Mouse (Mus musculus): ENCODE results near the gene Csrp1.

Gene Csrp1

DNA sequence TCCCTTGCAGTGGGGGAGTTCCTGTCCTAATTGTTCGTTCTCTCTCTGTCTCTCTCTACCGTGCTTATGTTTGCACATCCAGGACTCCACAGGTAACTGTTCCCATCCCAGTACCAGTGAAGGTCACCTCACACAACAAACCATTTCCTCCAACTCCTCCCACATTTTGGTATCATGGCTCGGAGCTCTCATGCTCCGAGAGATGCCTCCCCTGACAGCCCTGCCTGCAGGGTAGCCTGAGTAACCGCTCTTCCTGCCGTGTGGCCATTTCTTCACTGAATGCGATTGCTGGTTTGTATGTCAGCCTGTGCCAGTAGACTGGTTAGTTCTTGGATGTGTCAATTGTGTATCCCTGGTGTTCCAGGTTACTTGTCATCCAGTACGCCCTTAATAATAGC lies 51.7 kb downstream of the Csrp1 start:
- no peak for DNase-seq (ENCODE audit: low spot score)

- no peak for DNase-seq (ENCODE audit: low spot score)
Observed at GRCm38 (mm10) chr1:135776596-135776995, 56.7 kb downstream of the Csrp1 start.

- no peak for DNase-seq (ENCODE audit: low spot score)
Observed at GRCm38 (mm10) chr1:135777046-135777445, 57.2 kb downstream of the Csrp1 start.

GRCm38 (mm10) chr1:135778780-135779535 lies 59.1 kb downstream of the Csrp1 start, which contains the start of gene Tnni1:
TSS of gene Tnni1 (plus strand) at chr1:135779434.
- DNase-seq (ENCODE audit: low spot score) = no peak

DNA sequence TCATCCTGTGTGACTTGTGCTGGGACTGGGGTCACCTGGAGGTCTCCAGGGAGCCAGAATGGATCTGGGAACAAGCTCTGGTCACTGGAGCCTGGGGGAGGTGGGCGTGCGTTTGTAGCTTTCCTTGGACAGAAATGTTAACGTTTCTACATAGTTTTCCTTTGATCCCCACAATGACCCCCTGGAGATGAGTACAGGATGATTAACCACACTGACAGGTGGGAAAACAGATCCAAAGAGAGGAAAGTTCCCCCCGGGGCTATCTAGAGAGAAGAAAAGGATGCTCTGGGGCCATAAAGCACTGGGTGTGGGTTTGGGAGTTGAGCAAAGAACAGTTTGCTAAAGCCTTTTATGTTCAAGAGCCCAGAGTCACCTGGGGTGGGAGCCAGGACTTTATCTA lies 60.8 kb downstream of the Csrp1 start:
- DNase-seq (ENCODE audit: low spot score) = no peak

DNA sequence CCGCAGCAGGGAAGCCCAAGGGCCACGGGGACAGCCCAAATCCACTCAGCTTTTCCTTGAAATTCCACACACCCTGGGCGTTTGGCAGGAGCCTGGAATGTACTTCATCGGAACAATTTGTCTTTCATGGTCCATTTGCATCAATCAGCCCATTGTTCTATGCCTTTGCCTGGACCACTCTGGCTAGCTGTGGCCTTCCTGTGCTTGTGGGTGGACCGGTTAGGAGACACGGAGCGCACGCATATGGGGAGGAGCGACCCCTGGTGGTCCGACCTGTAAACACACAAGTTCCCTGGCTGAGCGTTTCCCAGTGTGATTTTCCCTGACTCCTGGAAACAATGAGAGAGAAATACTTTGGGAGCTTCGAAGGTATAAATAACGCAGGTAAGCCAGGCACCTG lies 61.4 kb downstream of the Csrp1 start:
- peak; percentile 53 for DNase-seq (ENCODE audit: low spot score)

- DNase-seq (ENCODE audit: low spot score) = no peak
Observed at GRCm38 (mm10) chr1:135782816-135783215, 63.0 kb downstream of the Csrp1 start.

GRCm38 (mm10) chr1:135787799-135788198 lies 67.9 kb downstream of the Csrp1 start:
- DNase-seq (ENCODE audit: low spot score) = peak; percentile 54

DNA sequence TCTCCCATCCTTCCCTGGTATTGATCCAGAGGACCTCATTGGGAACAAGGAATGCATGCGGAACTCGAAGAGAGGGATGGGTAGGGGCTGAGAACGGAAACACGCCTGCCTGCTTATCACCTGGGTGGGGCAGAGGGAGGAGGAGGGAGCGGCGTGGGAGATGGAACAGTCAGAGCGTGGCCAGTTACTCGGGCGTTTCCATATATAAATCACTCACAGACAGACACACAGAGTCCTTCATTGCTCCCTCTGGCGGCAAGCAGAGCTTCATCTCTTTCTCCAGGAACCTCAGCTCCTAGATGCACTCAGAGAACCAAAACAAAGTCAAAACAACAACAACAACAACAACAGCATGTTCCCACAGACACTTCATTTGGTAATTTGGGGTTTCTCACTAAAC lies 68.8 kb downstream of the Csrp1 start:
- DNase-seq (ENCODE audit: low spot score) = no peak

DNA sequence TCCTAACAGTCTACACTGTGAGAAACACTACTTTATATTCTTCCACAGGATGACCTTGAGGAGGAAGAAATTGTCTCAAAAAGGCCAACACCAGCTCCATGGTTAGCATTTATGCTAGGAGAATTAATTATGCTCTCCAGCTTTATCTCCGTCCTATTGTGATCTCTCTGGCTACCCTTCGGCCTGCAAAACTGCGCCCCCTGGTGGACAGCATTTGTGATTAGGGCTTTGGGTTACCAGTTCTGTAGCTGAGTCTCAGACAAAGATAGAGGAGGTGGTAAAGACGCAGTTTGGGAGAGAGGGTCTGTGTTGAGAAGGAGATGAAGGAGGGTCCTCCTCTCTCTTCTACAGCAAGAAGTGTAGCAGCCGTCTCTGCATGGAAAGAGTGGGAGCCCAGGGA lies 70.0 kb downstream of the Csrp1 start:
- DNase-seq (ENCODE audit: low spot score) = peak; percentile 46

- DNase-seq (ENCODE audit: low spot score) = no peak
Observed at GRCm38 (mm10) chr1:135792143-135792939, 72.5 kb downstream of the Csrp1 start.

DNA sequence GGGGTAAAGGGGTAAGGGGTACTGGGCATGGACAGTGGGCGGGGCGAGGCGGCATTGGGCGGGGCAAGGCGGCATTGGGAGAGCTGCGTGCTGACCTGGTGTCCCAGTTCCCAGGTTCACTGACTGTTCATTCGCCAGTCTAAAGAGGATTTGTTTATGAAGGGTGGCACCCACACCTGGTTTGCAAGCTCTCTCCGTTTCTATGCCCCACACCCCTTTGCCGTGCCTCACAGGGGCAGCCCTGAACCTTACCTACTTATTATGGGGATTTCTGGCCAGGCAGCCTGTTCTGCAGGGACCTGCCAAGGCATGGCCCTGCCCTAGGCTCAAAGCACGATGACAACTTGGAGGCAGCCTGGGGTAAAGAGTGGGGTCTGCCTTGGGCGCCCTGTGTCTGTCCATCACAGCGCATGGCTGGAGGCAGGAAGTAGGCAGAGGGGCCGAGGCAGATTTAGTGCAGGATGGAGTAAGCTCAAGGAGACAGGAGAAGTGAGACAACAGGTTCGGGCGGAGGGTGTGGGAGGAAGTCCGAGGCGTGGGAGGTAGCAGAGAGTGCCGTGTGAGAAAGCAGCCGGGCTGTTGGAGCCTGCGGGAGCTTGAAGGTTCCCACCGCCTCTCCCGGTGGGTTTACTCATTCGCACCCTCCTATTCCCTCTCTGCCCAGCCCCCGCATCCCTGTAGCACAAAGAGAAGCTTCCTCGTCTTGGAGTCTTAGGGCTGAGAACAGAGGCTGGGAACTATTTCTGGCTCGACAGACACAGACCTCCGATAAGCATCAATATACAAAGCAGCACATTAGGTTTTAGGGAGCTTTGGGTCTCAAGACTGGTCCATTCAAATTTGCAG lies 73.7 kb downstream of the Csrp1 start:
- no peak for DNase-seq (ENCODE audit: low spot score)

DNA sequence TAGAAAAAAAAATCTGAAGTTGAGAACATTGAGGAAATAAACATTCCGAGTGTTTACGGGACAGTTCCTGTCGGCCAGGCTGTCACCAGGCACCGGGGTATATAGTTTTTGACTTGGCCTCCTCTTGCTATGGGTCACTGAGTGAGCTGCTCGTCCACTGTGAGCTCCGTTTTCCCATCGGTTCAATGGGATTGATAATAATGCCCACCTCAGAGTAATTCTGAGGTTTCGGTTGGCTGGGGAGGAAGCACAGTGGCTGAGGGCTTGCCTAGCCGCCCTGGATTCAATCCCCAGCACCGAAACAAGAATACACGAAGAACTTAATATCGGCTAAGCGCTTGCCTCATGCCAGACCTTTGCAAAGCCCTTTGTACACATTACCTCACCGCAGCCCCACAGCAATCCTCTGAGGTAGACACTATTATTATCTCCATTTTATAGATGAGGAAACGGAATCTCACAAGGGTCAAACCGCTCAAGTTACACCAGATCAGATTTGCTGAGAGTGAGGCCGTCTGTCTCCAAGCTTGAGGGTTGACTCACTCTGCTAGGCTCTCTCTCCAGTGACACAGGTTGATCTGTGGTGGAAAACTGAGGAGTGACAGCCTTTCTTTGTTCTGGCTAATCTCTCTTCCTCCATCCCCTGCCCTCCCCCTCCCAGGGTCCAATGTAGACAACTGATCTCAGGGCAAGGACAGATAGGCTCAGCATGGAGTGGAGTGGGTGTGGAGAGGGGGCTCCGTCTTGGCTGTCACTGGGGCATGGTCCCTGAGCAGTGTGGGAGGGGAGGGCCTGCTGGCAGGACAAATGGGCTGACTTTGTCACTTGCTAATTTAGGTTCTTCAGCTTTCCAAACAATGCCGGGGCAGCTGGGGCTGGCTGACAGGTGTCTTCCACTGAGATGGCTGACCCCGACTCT lies 74.6 kb downstream of the Csrp1 start:
- no peak for DNase-seq (ENCODE audit: low spot score)

DNA sequence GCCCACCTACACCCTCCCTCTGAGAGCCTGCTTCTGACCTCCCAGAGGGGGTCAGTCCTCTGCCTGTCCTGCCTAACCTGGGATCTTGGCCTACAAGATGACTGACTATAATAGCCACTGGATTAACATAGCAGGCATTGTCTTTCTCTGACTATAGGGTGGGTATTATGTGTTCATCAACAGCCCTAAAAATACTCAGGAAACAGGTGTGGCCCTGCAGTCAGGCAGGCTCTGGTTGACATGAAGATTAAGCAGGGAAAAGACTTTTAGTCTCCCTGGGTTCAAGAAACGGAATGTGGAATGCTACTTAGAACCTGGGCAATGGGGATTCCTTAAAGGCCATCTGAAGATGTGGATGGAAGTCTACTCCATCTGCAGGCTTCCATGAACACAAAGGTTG lies 78.6 kb downstream of the Csrp1 start:
- DNase-seq (ENCODE audit: low spot score) = no peak

DNA sequence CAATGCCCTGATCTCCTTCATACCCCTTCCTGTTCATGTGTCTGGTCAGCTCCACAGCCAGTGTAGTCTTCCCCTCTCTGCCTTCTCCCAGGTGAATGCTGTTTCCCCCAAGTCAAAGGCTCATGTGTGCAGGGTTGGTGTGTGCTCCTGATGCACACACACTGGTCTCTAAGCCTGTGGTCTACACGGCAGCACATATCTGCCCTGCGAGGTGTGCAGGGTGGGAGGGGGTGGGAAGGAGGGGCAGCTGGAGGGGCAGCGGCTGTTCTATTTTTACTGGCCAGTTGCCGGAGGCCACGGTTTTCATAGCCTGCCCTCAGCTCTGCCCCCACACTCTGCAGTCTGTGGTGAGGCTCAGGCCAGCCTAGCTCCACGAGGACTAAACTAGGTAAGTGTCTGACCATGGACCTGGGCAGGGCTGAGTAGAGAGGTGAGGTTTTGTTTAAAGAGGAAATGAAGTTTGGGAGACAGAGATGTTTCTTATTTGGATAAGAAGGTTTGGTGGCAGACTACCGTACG lies 79.3 kb downstream of the Csrp1 start:
- DNase-seq (ENCODE audit: low spot score) = no peak

DNA sequence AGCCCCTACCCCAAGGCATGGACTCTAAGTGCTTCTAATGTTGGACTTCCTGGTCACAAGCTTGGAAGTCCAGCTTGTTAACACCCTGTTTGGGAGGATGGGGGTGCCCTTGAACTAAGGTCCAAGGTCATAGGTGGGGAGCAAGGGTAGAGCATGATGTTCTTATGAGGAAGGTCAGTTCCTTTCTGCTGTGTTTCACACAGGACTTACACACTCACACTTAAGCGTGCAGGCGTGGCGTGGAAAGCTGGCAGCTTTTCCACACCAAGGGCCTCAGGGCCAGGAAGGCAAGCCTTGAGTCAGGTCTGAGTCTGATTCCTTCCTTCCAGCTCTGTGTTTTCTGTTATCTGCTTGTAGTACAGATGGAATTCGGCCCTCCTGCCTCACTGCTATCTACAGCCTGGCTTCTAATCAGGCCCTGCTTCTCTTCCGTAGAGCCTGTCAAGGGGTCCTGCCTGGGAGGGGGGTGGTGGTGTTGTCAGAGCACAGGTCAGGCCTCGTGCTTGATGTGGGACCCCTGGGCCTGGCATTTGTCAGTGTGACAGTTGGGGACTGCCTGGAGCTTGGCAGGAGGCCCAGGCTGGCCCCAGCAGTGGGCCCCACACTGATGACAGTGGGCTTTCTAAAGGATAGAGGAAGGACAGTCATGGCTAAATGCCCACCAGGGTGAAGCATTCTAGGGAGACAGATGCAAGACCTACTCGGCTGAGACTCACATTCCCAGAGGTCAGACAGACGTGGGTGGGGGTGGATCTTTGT lies 80.5 kb downstream of the Csrp1 start:
- DNase-seq (ENCODE audit: low spot score) = no peak

All from ovary, postnatal 10 days (tissue).